Mouse (Mus musculus): ENCODE measurements at regions not wholly inside any gene's neighbourhood (a gene's known extent, or its start where the extent isn't known, plus 50 kb on each side); places are given as distances from the start of the nearest gene placed in this dataset.

- TF ChIP-seq CTCF (IDR thresholded peaks at IDR 0.05; ENCODE audit: low read depth) = no peak
- TF ChIP-seq EP300 (optimal IDR thresholded peaks at IDR 0.05) = no peak
Observed at GRCm38 (mm10) chr3:18881186-18881585, 747.3 kb downstream of the 1700064H15Rik start.

Data from stomach, postnatal 0 days (tissue).